Mouse (Mus musculus) CH12.LX (cell line): ENCODE data around the gene Unkl. TPM values are rescaled to one million over a fixed set of nuclear protein-coding genes. Genes with fewer than 3 reads are reported as not detected.

ENCODE experiments used
- DNase-seq: peaks from one replicate; pipeline ENCODE4 v3.0.0-alpha.2; 2013; ENCODE audit errors: extremely low read depth
- H3K27ac ChIP-seq: 2 replicates; pipeline ENCODE4 v1.5.1; 2012; ENCODE audit warnings: low read depth, mild to moderate bottlenecking, control low read depth, moderate library complexity; ENCODE audit not compliant: insufficient read depth
- H3K27me3 ChIP-seq: replicated peaks from 2 replicates; pipeline ENCODE3; 2012; ENCODE audit warnings: inconsistent platforms
- H3K36me3 ChIP-seq, 2 experiments: replicated peaks in 1 of 2; 2 replicates each; pipeline versions ENCODE3 to v1.6.1; 2012; ENCODE audit warnings: inconsistent platforms in 1 of 2, low read length in 1 of 2, mild to moderate bottlenecking in 1 of 2, mixed read lengths in 1 of 2, moderate library complexity in 1 of 2; ENCODE audit not compliant: control insufficient read depth in 1 of 2, insufficient read depth in 1 of 2
- H3K4me1 ChIP-seq, 2 experiments: 2 replicates each; pipeline ENCODE4 v1.6.1; 2012; ENCODE audit warnings: inconsistent platforms in 1 of 2, moderate library complexity in 1 of 2; ENCODE audit not compliant: insufficient read depth in 2 of 2, control insufficient read depth in 1 of 2
- H3K4me2 ChIP-seq: 2 replicates; pipeline ENCODE4 v1.6.1; 2012; ENCODE audit warnings: low read depth, mild to moderate bottlenecking, control low read depth; ENCODE audit not compliant: poor library complexity, insufficient read depth, severe bottlenecking
- H3K4me3 ChIP-seq, 3 experiments: fragments of 150-350 bp in 1 of 3; sonication (generic) in 1 of 3; replicated peaks in 1 of 3; 2 replicates each; pipeline versions ENCODE3 to v1.5.1; 2011 to 2012; ENCODE audit warnings: low read depth in 2 of 3, low read length in 2 of 3, mild to moderate bottlenecking in 2 of 3, moderate library complexity in 2 of 3, control low read depth in 1 of 3, improper control_type of control experiment in 1 of 3, inconsistent platforms in 1 of 3, mixed read lengths in 1 of 3; ENCODE audit not compliant: poor library complexity in 1 of 3
- H3K79me2 ChIP-seq: replicated peaks from 2 replicates; pipeline ENCODE4 v1.6.1; 2012; ENCODE audit warnings: mild to moderate bottlenecking, moderate library complexity; ENCODE audit not compliant: control insufficient read depth, poor library complexity, insufficient read depth, severe bottlenecking; ENCODE audit errors: extremely low read depth
- H3K9ac ChIP-seq: 2 replicates; pipeline ENCODE4 v1.6.1; 2012; ENCODE audit warnings: low read depth, mild to moderate bottlenecking, control low read depth, moderate library complexity; ENCODE audit not compliant: insufficient read depth
- H3K9me3 ChIP-seq: replicated peaks from 2 replicates; pipeline ENCODE3; 2012; ENCODE audit warnings: low read length, inconsistent platforms, mixed read lengths
- BHLHE40 ChIP-seq: IDR thresholded peaks from 2 replicates; pipeline ENCODE4 v1.6.1; 2011; ENCODE audit warnings: mild to moderate bottlenecking, low read depth, low read length, improper control_type of control experiment
- CHD1 ChIP-seq: IDR thresholded peaks from 2 replicates; pipeline ENCODE4 v1.6.1; 2012; ENCODE audit warnings: low read depth, low read length, improper control_type of control experiment, inconsistent platforms
- CTCF ChIP-seq, 2 experiments: IDR thresholded peaks in 1 of 2; conservative IDR thresholded peaks in 1 of 2; 2 replicates each; pipeline ENCODE4 v1.5.1; 2011 to 2012; ENCODE audit warnings: low read depth in 2 of 2, low read length in 2 of 2, improper control_type of control experiment in 1 of 2, inconsistent platforms in 1 of 2, mild to moderate bottlenecking in 1 of 2, moderate library complexity in 1 of 2
- E2F4 ChIP-seq: IDR thresholded peaks from 2 replicates; pipeline ENCODE4 v1.6.1; 2011; ENCODE audit warnings: low read depth, low read length, improper control_type of control experiment; ENCODE audit not compliant: insufficient replicate concordance
- ELF1 ChIP-seq: IDR thresholded peaks from 2 replicates; pipeline ENCODE4 v1.6.1; 2014; ENCODE audit warnings: low read depth, mild to moderate bottlenecking, inconsistent platforms, low read length, improper control_type of control experiment
- EP300 ChIP-seq: IDR thresholded peaks from 2 replicates; pipeline ENCODE4 v1.6.1; 2011; ENCODE audit warnings: low read length, improper control_type of control experiment
- ETS1 ChIP-seq: conservative IDR thresholded peaks from 2 replicates; pipeline ENCODE4 v1.6.1; 2012; ENCODE audit warnings: low read depth, mild to moderate bottlenecking, inconsistent platforms, low read length, improper control_type of control experiment, moderate library complexity
- GABPA ChIP-seq: IDR thresholded peaks from 2 replicates; pipeline ENCODE4 v1.6.1; 2012; ENCODE audit warnings: low read depth, low read length, improper control_type of control experiment, inconsistent platforms; ENCODE audit not compliant: insufficient replicate concordance
- HCFC1 ChIP-seq: IDR thresholded peaks from 2 replicates; pipeline ENCODE4 v1.6.1; 2012; ENCODE audit warnings: low read depth, mild to moderate bottlenecking, inconsistent platforms, low read length, improper control_type of control experiment
- IRF4 ChIP-seq: IDR thresholded peaks from 2 replicates; pipeline ENCODE4 v1.6.1; 2014; ENCODE audit warnings: low read depth, mild to moderate bottlenecking, inconsistent platforms, low read length, improper control_type of control experiment
- JUN ChIP-seq: IDR thresholded peaks from 2 replicates; pipeline ENCODE4 v1.6.1; 2011; ENCODE audit warnings: low read depth, mild to moderate bottlenecking, low read length, improper control_type of control experiment, moderate library complexity; ENCODE audit not compliant: insufficient read depth
- KAT2A ChIP-seq: IDR thresholded peaks from 2 replicates; pipeline ENCODE4 v1.6.1; 2012; ENCODE audit warnings: low read length, improper control_type of control experiment, inconsistent platforms; ENCODE audit not compliant: insufficient replicate concordance
- MAX ChIP-seq: IDR thresholded peaks from 2 replicates; pipeline ENCODE4 v1.6.1; 2011; ENCODE audit warnings: low read length, improper control_type of control experiment
- MAZ ChIP-seq: IDR thresholded peaks from 2 replicates; pipeline ENCODE4 v1.6.1; 2012; ENCODE audit warnings: low read depth, mild to moderate bottlenecking, inconsistent platforms, low read length, improper control_type of control experiment, moderate library complexity
- MEF2A ChIP-seq: IDR thresholded peaks from 2 replicates; pipeline ENCODE4 v1.6.1; 2014; ENCODE audit warnings: low read depth, mild to moderate bottlenecking, inconsistent platforms, low read length, improper control_type of control experiment, borderline replicate concordance
- MXI1 ChIP-seq: IDR thresholded peaks from 2 replicates; pipeline ENCODE4 v1.6.1; 2011; ENCODE audit warnings: mild to moderate bottlenecking, low read depth, low read length, improper control_type of control experiment
- MYC ChIP-seq: IDR thresholded peaks from 2 replicates; pipeline ENCODE4 v1.6.1; 2011; ENCODE audit warnings: low read depth, mild to moderate bottlenecking, improper control_type of control experiment, low read length
- POLR2A ChIP-seq: IDR thresholded peaks from 2 replicates; pipeline ENCODE4 v1.6.1; 2011; ENCODE audit warnings: low read depth, mild to moderate bottlenecking, improper control_type of control experiment, low read length
- POLR2AphosphoS2 ChIP-seq: IDR thresholded peaks from 2 replicates; pipeline ENCODE4 v1.6.1; 2011; ENCODE audit warnings: low read depth, low read length, improper control_type of control experiment
- RAD21 ChIP-seq: IDR thresholded peaks from 2 replicates; pipeline ENCODE4 v1.6.1; 2011; ENCODE audit warnings: low read depth, mild to moderate bottlenecking, low read length, improper control_type of control experiment, moderate library complexity
- RCOR1 ChIP-seq: conservative IDR thresholded peaks from 2 replicates; pipeline ENCODE4 v1.6.1; 2012; ENCODE audit warnings: low read depth, mild to moderate bottlenecking, inconsistent platforms, low read length, improper control_type of control experiment
- SIN3A ChIP-seq: IDR thresholded peaks from 2 replicates; pipeline ENCODE4 v1.6.1; 2012; ENCODE audit warnings: low read length, improper control_type of control experiment, inconsistent platforms
- SMC3 ChIP-seq: IDR thresholded peaks from 2 replicates; pipeline ENCODE4 v1.6.1; 2011; ENCODE audit warnings: low read depth, low read length, improper control_type of control experiment
- TBP ChIP-seq: conservative IDR thresholded peaks from 2 replicates; pipeline ENCODE4 v1.6.1; 2011; ENCODE audit warnings: low read depth, low read length, improper control_type of control experiment
- TCF12 ChIP-seq: IDR thresholded peaks from 2 replicates; pipeline ENCODE4 v1.6.1; 2014; ENCODE audit warnings: low read depth, mild to moderate bottlenecking, inconsistent platforms, low read length, improper control_type of control experiment
- USF1 ChIP-seq: IDR thresholded peaks from 2 replicates; pipeline ENCODE4 v1.6.1; 2014; ENCODE audit warnings: low read depth, mild to moderate bottlenecking, inconsistent platforms, low read length, improper control_type of control experiment
- USF2 ChIP-seq: conservative IDR thresholded peaks from 2 replicates; pipeline ENCODE4 v1.6.1; 2011; ENCODE audit warnings: low read depth, low read length, improper control_type of control experiment
- ZC3H11A ChIP-seq: IDR thresholded peaks from 2 replicates; pipeline ENCODE4 v1.6.1; 2012; ENCODE audit warnings: low read depth, mild to moderate bottlenecking, inconsistent platforms, low read length, improper control_type of control experiment
- ZKSCAN1 ChIP-seq: IDR thresholded peaks from 2 replicates; pipeline ENCODE4 v1.6.1; 2012; ENCODE audit warnings: low read depth, inconsistent platforms, low read length, improper control_type of control experiment, borderline replicate concordance
- ZMIZ1 ChIP-seq: IDR thresholded peaks from 2 replicates; pipeline ENCODE4 v1.6.1; 2012; ENCODE audit warnings: low read depth, mild to moderate bottlenecking, inconsistent platforms, low read length, improper control_type of control experiment
- ZNF384 ChIP-seq: IDR thresholded peaks from 2 replicates; pipeline ENCODE4 v1.6.1; 2012; ENCODE audit warnings: low read depth, low read length, improper control_type of control experiment, inconsistent platforms
- dilution Hi-C: fragments of 300-500 bp; cut with MboI; formaldehyde crosslinking; loops from 2 replicates; pipeline ENCODE4 v1.14.3; 2020; ENCODE audit warnings: low sequenced_read_pairs; ENCODE audit not compliant: extremely low pct_unique_long_range_greater_than_20kb, extremely low pct_ligation_motif_present
- in situ Hi-C: fragments of 300-500 bp; cut with MboI; formaldehyde crosslinking; loops from 3 replicates; pipeline ENCODE4 v1.14.3; 2019; ENCODE audit warnings: low sequenced_read_pairs, low pct_ligation_motif_present, low pct_unique_long_range_greater_than_20kb, mixed read lengths
- polyA plus RNA-seq: library from polyadenylated mRNA; unstranded; fragments of >175 nt; gene quantifications from 2 replicates; pipeline ENCODE4 v1.2.1, GENCODE M21; 2012; ENCODE audit warnings: low read depth; ENCODE audit not compliant: insufficient read length
- total RNA-seq, 2 experiments: library from RNA; depleted of rRNA; stranded (reverse); fragments of 300-350 nt in 1 of 2; fragments of >200 nt in 1 of 2; gene quantifications; 2 replicates each; pipeline ENCODE4 v1.2.3; 2012 to 2014

The Unkl gene
- total and polyA plus RNA-seq, 3 experiments = 12.0 to 17.2 (median 14.3) TPM

DNA sequence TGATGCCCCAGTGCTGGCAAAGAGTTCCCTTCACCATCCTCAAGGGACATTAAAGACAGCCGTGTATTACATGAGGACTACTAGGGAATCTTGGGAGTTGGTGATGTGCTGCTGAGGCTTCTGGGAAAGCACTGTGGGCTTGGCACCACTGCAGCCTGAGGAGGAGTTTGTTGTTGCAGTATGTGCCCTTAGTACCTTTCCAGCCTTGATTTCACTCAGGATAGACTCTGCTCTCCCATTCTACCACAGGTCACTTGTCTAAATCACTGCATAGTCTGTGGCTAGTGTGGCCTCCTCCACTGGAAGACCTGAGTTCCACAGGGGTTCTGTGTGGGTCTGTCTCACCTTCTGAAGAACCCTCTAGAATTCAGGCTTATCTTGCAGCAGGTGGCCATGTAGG is 32.5 kb downstream of the Unkl start:
- no peak for DNase-seq
- H3K27me3 ChIP-seq = no peaks in the 10 kb centered on the region
- H3K4me3 ChIP-seq = no peak overlapping the region
- peak overlapping the region; percentile 95; the same call in 1 of the 2 replicates for H3K27ac ChIP-seq
- TF ChIP-seq CHD1 (no peak), BHLHE40 (no peak), E2F4 (no peak), POLR2AphosphoS2 (no peak), CTCF (conservative IDR thresholded peaks at IDR 0.05 in 1 of 2, IDR thresholded peaks at IDR 0.05 in 1 of 2; ENCODE audit: low read depth in 2 of 2, low read length in 2 of 2) (no peak), RAD21 (no peak), ZKSCAN1 (no peak), USF2 (no peak), MAX (no peak), ETS1 (no peak), EP300 (no peak), GABPA (no peak), SMC3 (no peak)
- H3K36me3 ChIP-seq = peaks cover 22 to 52% of the 10 kb centered on the region in 2 experiments
- peaks cover 6% of the 10 kb centered on the region; the same call in 1 of the 2 replicates for H3K79me2 ChIP-seq
- dilution Hi-C loops = no loop called here
- in situ Hi-C loops = no loop called here
- H3K9me3 ChIP-seq = no peaks in the 10 kb centered on the region
- peaks cover 24 to 46% of the 10 kb centered on the region in 2 experiments for H3K4me1 ChIP-seq
- no peak overlapping the region for H3K9ac ChIP-seq
- no peak overlapping the region for H3K4me2 ChIP-seq

DNA sequence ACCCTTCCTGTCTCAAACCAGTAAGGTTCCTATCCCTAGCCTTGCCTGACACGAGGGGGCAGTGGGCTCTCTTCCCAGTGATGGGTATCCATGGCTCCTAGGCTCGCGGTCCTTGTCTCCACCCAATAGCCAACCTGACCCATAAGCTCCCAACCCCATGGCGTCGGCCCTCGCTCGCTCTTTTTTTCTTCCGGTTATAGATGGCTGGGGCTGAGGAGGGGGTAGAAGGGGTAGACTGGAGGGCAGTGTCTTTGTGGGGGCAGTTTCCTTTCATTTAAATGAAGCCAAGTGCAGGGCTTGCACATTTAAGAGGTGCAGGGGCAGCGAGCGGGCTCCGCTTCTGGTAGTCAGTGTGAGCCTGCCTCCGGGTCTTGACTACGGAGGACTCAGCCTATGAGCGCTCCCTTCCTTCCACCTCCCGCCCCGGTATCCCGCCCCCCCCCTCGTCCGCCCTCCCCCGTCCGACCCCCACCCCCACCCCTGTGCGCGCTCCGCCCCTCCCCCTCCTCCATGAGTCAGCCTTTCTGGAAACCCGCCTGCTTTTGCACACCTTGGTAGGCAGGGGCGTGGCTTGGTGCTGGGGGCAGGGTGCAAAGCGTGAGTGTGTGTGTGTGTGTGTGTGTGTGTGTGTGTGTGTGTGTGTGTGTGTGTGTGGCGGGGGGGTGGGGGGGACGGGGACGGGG is 33.8 kb downstream of the Unkl start:
- in situ Hi-C loops (no loop called here), dilution Hi-C loops (no loop called here)
- Histone ChIP-seq H3K4me2 (peak overlapping the region; percentile 86), H3K36me3 (peaks cover 26 to 54% of the 10 kb centered on the region in 2 experiments), H3K4me1 (peaks cover 27 to 59% of the 10 kb centered on the region in 2 experiments), H3K9ac (peak overlapping the region; percentile 82), H3K4me3 (peak overlapping the region; percentile 49 to 58 (median 55)), H3K27me3 (no peaks in the 10 kb centered on the region), H3K79me2 (peaks cover 11% of the 10 kb centered on the region; the same call in 1 of the 2 replicates), H3K9me3 (no peaks in the 10 kb centered on the region), H3K27ac (peak overlapping the region; percentile 95)
- DNase-seq = peak; percentile 85
- TF ChIP-seq KAT2A = no peak
- TF ChIP-seq MXI1 = no peak; the same call in 1 of the 2 replicates
- TF ChIP-seq SIN3A = 0 out of 2 replicates have a peak, but pooled peaks have one; percentile 73
- TF ChIP-seq MYC = no peak
- no peak for TF ChIP-seq BHLHE40
- no peak for TF ChIP-seq TCF12
- TF ChIP-seq CTCF (conservative IDR thresholded peaks at IDR 0.05 in 1 of 2, IDR thresholded peaks at IDR 0.05 in 1 of 2; ENCODE audit: low read depth in 2 of 2, low read length in 2 of 2) = no peak
- no peak for TF ChIP-seq RCOR1
- TF ChIP-seq MAZ = no peak
- TF ChIP-seq ZKSCAN1 = no peak
- no peak for TF ChIP-seq EP300
- no peak for TF ChIP-seq CHD1
- no peak for TF ChIP-seq SMC3
- no peak for TF ChIP-seq MAX
- TF ChIP-seq ETS1 = no peak
- TF ChIP-seq ELF1 = no peak; the same call in 1 of the 2 replicates
- no peak for TF ChIP-seq ZC3H11A
- TF ChIP-seq MEF2A = no peak
- no peak for TF ChIP-seq IRF4
- TF ChIP-seq ZNF384 = no peak
- no peak for TF ChIP-seq JUN
- peak; percentile 35; the same call in 1 of the 2 replicates for TF ChIP-seq HCFC1
- TF ChIP-seq USF1 = no peak
- peak; percentile 87 for TF ChIP-seq POLR2A
- no peak for TF ChIP-seq TBP
- TF ChIP-seq ZMIZ1 = peak; percentile 47; the same call in 1 of the 2 replicates
